Mouse (Mus musculus) brain, embryonic 14.5 days (tissue): ENCODE measurements around the gene Mvd. TPM values are rescaled to one million over a fixed set of nuclear protein-coding genes. Genes with fewer than 3 reads are reported as not detected.

ENCODE experiments used
- DNase-seq: peaks from one replicate; pipeline ENCODE4 v3.0.0-alpha.2; 2011; ENCODE audit warnings: low read depth
- CTCF ChIP-seq: fragments of 200-500 bp; IDR thresholded peaks from 2 replicates; pipeline ENCODE4 v1.5.1; 2012; ENCODE audit warnings: inconsistent platforms, mild to moderate bottlenecking, moderate library complexity, borderline replicate concordance; ENCODE audit not compliant: insufficient read depth, insufficient read length; ENCODE audit errors: extremely low read depth
- POLR2A ChIP-seq: fragments of 200-500 bp; IDR thresholded peaks from 2 replicates; pipeline ENCODE4 v1.6.1; 2012; ENCODE audit warnings: mild to moderate bottlenecking, inconsistent platforms, borderline replicate concordance; ENCODE audit not compliant: poor library complexity, insufficient read depth, insufficient read length, severe bottlenecking; ENCODE audit errors: extremely low read depth
- polyA plus RNA-seq: library from polyadenylated mRNA; depleted of rRNA; stranded (reverse); fragments of >200 nt; gene quantifications from 2 replicates; pipeline ENCODE4 v1.2.3, GENCODE M21; 2012; rRNA removed

The Mvd gene
- polyA plus RNA-seq: 60.8 and 63.9 TPM in 2 replicates

- no peak for TF ChIP-seq CTCF
- peak; percentile 75; the same call in 1 of the 2 replicates for TF ChIP-seq POLR2A
- peak; percentile 100 for DNase-seq
These were observed at the start of gene Mvd for GRCm38 (mm10) chr8:122443262-122444006. Mvd (minus strand) TSS chr8:122443422.

- peak; percentile 22 for DNase-seq
- TF ChIP-seq CTCF: no peak
- TF ChIP-seq POLR2A: no peak
These were observed 45.2 kb upstream of the Mvd start for GRCm38 (mm10) chr8:122488387-122488786.

GRCm38 (mm10) chr8:122484831-122485230, 41.6 kb upstream of the Mvd start:
- TF ChIP-seq POLR2A (no peak), CTCF (no peak)

GRCm38 (mm10) chr8:122483877-122484276, 40.7 kb upstream of the Mvd start:
- no peak for TF ChIP-seq POLR2A
- no peak for TF ChIP-seq CTCF
- no peak for DNase-seq

More at GRCm38 (mm10) chr8:122484831-122485230, 41.6 kb upstream of the Mvd start:
- no peak for DNase-seq

GRCm38 (mm10) chr8:122482448-122482847, 39.2 kb upstream of the Mvd start:
- TF ChIP-seq CTCF (no peak), POLR2A (no peak)
- no peak for DNase-seq

- TF ChIP-seq CTCF: no peak
- TF ChIP-seq POLR2A: peak; percentile 97
- DNase-seq: peak; percentile 96
These were observed 32.5 kb upstream of the Mvd start, which contains the start of the genes Rnf166 and Ctu2 for GRCm38 (mm10) chr8:122475580-122476320. Rnf166 (minus strand) TSS chr8:122476064. Ctu2 (plus strand) TSS chr8:122476143.

- TF ChIP-seq CTCF (no peak), POLR2A (no peak)
- DNase-seq: peak; percentile 22
These were observed 31.8 kb upstream of the Mvd start for GRCm38 (mm10) chr8:122474951-122475560.

GRCm38 (mm10) chr8:122473911-122474421, 30.7 kb upstream of the Mvd start:
- no peak for DNase-seq
- no peak for TF ChIP-seq POLR2A
- no peak for TF ChIP-seq CTCF

GRCm38 (mm10) chr8:122470691-122471090, 27.5 kb upstream of the Mvd start:
- no peak for DNase-seq
- TF ChIP-seq CTCF (no peak), POLR2A (no peak)

- TF ChIP-seq CTCF (no peak), POLR2A (no peak)
These were observed 26.7 kb upstream of the Mvd start for GRCm38 (mm10) chr8:122469965-122470364.

GRCm38 (mm10) chr8:122469407-122469806, 26.2 kb upstream of the Mvd start:
- no peak for TF ChIP-seq CTCF
- no peak for DNase-seq

More at GRCm38 (mm10) chr8:122469965-122470364, 26.7 kb upstream of the Mvd start:
- no peak for DNase-seq
